In genomic region chr10:97625116-97625515, GRCm38 (mm10) we compare ENCODE assay signal across 22 mouse cellular contexts. TPM values are rescaled to one million over a fixed set of nuclear protein-coding genes. Genes with fewer than 3 reads are reported as not detected.
DNase-seq lines count a peak whose midpoint lies in the region; ATAC-seq lines count a peak whose summit lies in the region.
"Had no signal": no experiment of that assay in that cellular context is flagged by ENCODE, and none has a peak within 500 bp of the region (broad histone marks: within the 10 kb centered on the region; RNA-seq: fewer than 3 reads in every experiment).

No protein-coding gene starts in this region.

- no peak overlapping the region for H3K9ac ChIP-seq in embryonic facial prominence, embryonic 11.5 days (replicated peaks; ENCODE audit: low read length)
- H3K9ac ChIP-seq in limb, embryonic 15.5 days: no peak overlapping the region
- H3K9ac ChIP-seq in midbrain, embryonic 14.5 days (replicated peaks; ENCODE audit: low read length): no peak overlapping the region
- no peak overlapping the region for H3K9ac ChIP-seq in midbrain, embryonic 13.5 days (replicated peaks)

- H3K27ac ChIP-seq in embryonic facial prominence, embryonic 11.5 days (replicated peaks; ENCODE audit: low read depth, low read length): no peak overlapping the region
- H3K27ac ChIP-seq in embryonic facial prominence, embryonic 10.5 days (replicated peaks): no peak overlapping the region
- peak overlapping the region; percentile 82 for H3K27ac ChIP-seq in limb, embryonic 15.5 days
- no peak overlapping the region for H3K27ac ChIP-seq in midbrain, embryonic 14.5 days (replicated peaks; ENCODE audit: low read depth, low read length)
- H3K27ac ChIP-seq in midbrain, embryonic 13.5 days: no peak overlapping the region
- H3K27ac ChIP-seq: forebrain, embryonic 10.5 days had no signal

- no peak overlapping the region for H3K4me2 ChIP-seq in embryonic facial prominence, embryonic 11.5 days (ENCODE audit: low read depth, low read length)
- no peak overlapping the region for H3K4me2 ChIP-seq in limb, embryonic 15.5 days
- H3K4me2 ChIP-seq in midbrain, embryonic 14.5 days (ENCODE audit: low read length): no peak overlapping the region
- no peak overlapping the region for H3K4me2 ChIP-seq in midbrain, embryonic 13.5 days (replicated peaks)

- peak; percentile 66 for DNase-seq in embryonic facial prominence, embryonic 11.5 days (ENCODE audit: low spot score)
- DNase-seq in embryonic facial prominence, embryonic 10.5 days (ENCODE audit: low spot score): no peak
- DNase-seq in 3T3-L1 (ENCODE audit: low read depth, low spot score): peak; percentile 86
- DNase-seq in embryo, embryonic 11 days: peak; percentile 58
- no peak for DNase-seq in midbrain, embryonic 14.5 days
- DNase-seq in left cerebral cortex, adult 8-10 months (ENCODE audit: low spot score in 2 of 2): no peak
- DNase-seq: adrenal gland, postnatal 36 days; cerebellum, adult 2 months; gastrocnemius, postnatal 14 days; kidney, postnatal 10 days; lung, adult 18-20 months; right cerebral cortex, postnatal 25 days had no signal

- no peaks in the 10 kb centered on the region for H3K4me1 ChIP-seq in embryonic facial prominence, embryonic 11.5 days (ENCODE audit: control insufficient read depth, insufficient read depth, low read length)
- H3K4me1 ChIP-seq in embryonic facial prominence, embryonic 10.5 days: peaks cover 19% of the 10 kb centered on the region
- H3K4me1 ChIP-seq in limb, embryonic 15.5 days: 0 out of 2 replicates have a peak, but pooled peaks cover 2% of the 10 kb centered on the region
- H3K4me1 ChIP-seq in midbrain, embryonic 14.5 days (ENCODE audit: control insufficient read depth, insufficient read depth, low read length): no peaks in the 10 kb centered on the region
- H3K4me1 ChIP-seq in midbrain, embryonic 13.5 days (replicated peaks): no peaks in the 10 kb centered on the region
- H3K4me1 ChIP-seq: forebrain, embryonic 10.5 days had no signal

- ATAC-seq in embryonic facial prominence, embryonic 11.5 days (replicated peaks; ENCODE audit: insufficient number of reproducible peaks, low FRiP score, low TSS enrichment, low read depth): no peak
- ATAC-seq in limb, embryonic 15.5 days (ENCODE audit: insufficient number of reproducible peaks, low FRiP score, low TSS enrichment, low read depth): no peak
- no peak for ATAC-seq in midbrain, embryonic 14.5 days (ENCODE audit: low FRiP score, low TSS enrichment)
- no peak for ATAC-seq in midbrain, embryonic 13.5 days

- H3K9me3 ChIP-seq in embryonic facial prominence, embryonic 11.5 days (replicated peaks; ENCODE audit: control insufficient read depth, low read length): no peaks in the 10 kb centered on the region
- no peaks in the 10 kb centered on the region for H3K9me3 ChIP-seq in embryonic facial prominence, embryonic 10.5 days
- H3K9me3 ChIP-seq in limb, embryonic 15.5 days: no peaks in the 10 kb centered on the region
- no peaks in the 10 kb centered on the region for H3K9me3 ChIP-seq in midbrain, embryonic 14.5 days (ENCODE audit: control insufficient read depth, low read length)
- no peaks in the 10 kb centered on the region for H3K9me3 ChIP-seq in midbrain, embryonic 13.5 days
- H3K9me3 ChIP-seq: forebrain, embryonic 10.5 days had no signal

- WGBS in embryonic facial prominence, embryonic 11.5 days: 34% methylated on average over 4 of the region's 4 CpGs
- 44% methylated on average over 4 of the region's 4 CpGs for WGBS in embryonic facial prominence, embryonic 10.5 days
- WGBS in limb, embryonic 15.5 days: 33% methylated on average over 4 of the region's 4 CpGs
- WGBS in midbrain, embryonic 14.5 days: 81% methylated on average over 4 of the region's 4 CpGs
- 77% methylated on average over 4 of the region's 4 CpGs for WGBS in midbrain, embryonic 13.5 days

- H3K27me3 ChIP-seq in embryonic facial prominence, embryonic 11.5 days (ENCODE audit: control insufficient read depth, insufficient read depth, low read length): no peaks in the 10 kb centered on the region
- H3K27me3 ChIP-seq in embryonic facial prominence, embryonic 10.5 days (replicated peaks; ENCODE audit: low read depth, poor library complexity, severe bottlenecking): no peaks in the 10 kb centered on the region
- H3K27me3 ChIP-seq in limb, embryonic 15.5 days: no peaks in the 10 kb centered on the region
- no peaks in the 10 kb centered on the region for H3K27me3 ChIP-seq in midbrain, embryonic 14.5 days (ENCODE audit: control insufficient read depth, insufficient read depth, low read length)
- no peaks in the 10 kb centered on the region for H3K27me3 ChIP-seq in midbrain, embryonic 13.5 days

- no peaks in the 10 kb centered on the region for H3K36me3 ChIP-seq in embryonic facial prominence, embryonic 11.5 days (replicated peaks; ENCODE audit: control insufficient read depth, insufficient read depth, low read depth, low read length)
- no peaks in the 10 kb centered on the region for H3K36me3 ChIP-seq in embryonic facial prominence, embryonic 10.5 days (replicated peaks)
- H3K36me3 ChIP-seq in limb, embryonic 15.5 days: no peaks in the 10 kb centered on the region
- no peaks in the 10 kb centered on the region for H3K36me3 ChIP-seq in midbrain, embryonic 14.5 days (ENCODE audit: control insufficient read depth, insufficient read depth, low read length)
- no peaks in the 10 kb centered on the region for H3K36me3 ChIP-seq in midbrain, embryonic 13.5 days
- H3K36me3 ChIP-seq: forebrain, embryonic 10.5 days had no signal

- no peak overlapping the region for H3K4me3 ChIP-seq in embryonic facial prominence, embryonic 11.5 days (ENCODE audit: low read depth, low read length)
- no peak overlapping the region for H3K4me3 ChIP-seq in embryonic facial prominence, embryonic 10.5 days
- no peak overlapping the region for H3K4me3 ChIP-seq in limb, embryonic 15.5 days
- no peak overlapping the region for H3K4me3 ChIP-seq in midbrain, embryonic 14.5 days (replicated peaks; ENCODE audit: low read depth, low read length)
- no peak overlapping the region for H3K4me3 ChIP-seq in midbrain, embryonic 13.5 days (replicated peaks)
- H3K4me3 ChIP-seq: forebrain, embryonic 10.5 days had no signal

RNA-seq across cellular contexts. Expression of gene Kera, which starts 18.4 kb away (rescaled TPM):
- 1.3 and 3.2 TPM in 2 replicates for polyA plus RNA-seq in embryonic facial prominence, embryonic 11.5 days (2014; fragmentation: Nextera tagmentation; extraction: Ambion mirVana)
- 0.20 and 0.34 TPM in 2 replicates for polyA plus RNA-seq in embryonic facial prominence, embryonic 10.5 days (2016; fragmentation: Nextera tagmentation; extraction: Ambion mirVana)
- polyA plus RNA-seq in limb, embryonic 15.5 days (2015; fragmentation: Nextera tagmentation; extraction: Ambion mirVana): 192 and 198 TPM in 2 replicates
- 0.09 TPM in 1 of 2 replicates, not detected in the other for polyA plus RNA-seq in midbrain, embryonic 14.5 days (2014; fragmentation: Nextera tagmentation; extraction: Ambion mirVana)
- total RNA-seq in left cerebral cortex, adult 8-10 months (2022): not detected
- not detected in 2 replicates for polyA plus RNA-seq in midbrain, embryonic 13.5 days (2015; fragmentation: Nextera tagmentation; extraction: Ambion mirVana)
- total RNA-seq: adrenal gland, postnatal 36 days; heart, adult 8-10 months; liver, adult 2 months; megakaryocyte-erythroid progenitor cell, adult 5-6 weeks; monocyte, adult 5-6 weeks had no signal
- polyA plus RNA-seq: cerebellum, adult 2 months; cortical plate, adult 2 months; forebrain, embryonic 10.5 days; hindbrain, embryonic 11.5 days; liver, adult 2 months; neural tube, embryonic 14.5 days had no signal

RNA-seq across cellular contexts. Expression of gene Epyc, which starts 18.8 kb away (rescaled TPM):
- 2.0 and 2.1 TPM in 2 replicates for polyA plus RNA-seq in embryonic facial prominence, embryonic 11.5 days (2014; fragmentation: Nextera tagmentation; extraction: Ambion mirVana)
- 0.19 and 0.30 TPM in 2 replicates for polyA plus RNA-seq in embryonic facial prominence, embryonic 10.5 days (2016; fragmentation: Nextera tagmentation; extraction: Ambion mirVana)
- polyA plus RNA-seq in limb, embryonic 15.5 days (2015; fragmentation: Nextera tagmentation; extraction: Ambion mirVana): 53.5 and 55.8 TPM in 2 replicates
- 0.16 TPM in 1 of 2 replicates, not detected in the other for polyA plus RNA-seq in midbrain, embryonic 14.5 days (2014; fragmentation: Nextera tagmentation; extraction: Ambion mirVana)
- under 1 TPM in 1 of 4 experiments, not detected in 3; 0.22 TPM for total RNA-seq in left cerebral cortex, adult 8-10 months (2022)
- 0.30 and 0.63 TPM in 2 replicates for polyA plus RNA-seq in midbrain, embryonic 13.5 days (2015; fragmentation: Nextera tagmentation; extraction: Ambion mirVana)
- total RNA-seq: megakaryocyte-erythroid progenitor cell, adult 5-6 weeks; monocyte, adult 5-6 weeks had no signal
- polyA plus RNA-seq: liver, adult 2 months; neural tube, embryonic 14.5 days had no signal

Comparison
In these comparisons a context has a peak if more than half of its experiments do, and no peak if none do; other contexts are left out.
1. DNase-seq: peak in embryonic facial prominence, embryonic 11.5 days (single experiment), 3T3-L1 (single experiment) and embryo, embryonic 11 days (single experiment); none in embryonic facial prominence, embryonic 10.5 days (single experiment), midbrain, embryonic 14.5 days (single experiment) and left cerebral cortex, adult 8-10 months (0 of 2).
2. RNA of gene Kera, which starts 18.4 kb away (polyA plus RNA-seq): 192 to 198 TPM in limb, embryonic 15.5 days; 1.3 to 3.2 TPM in embryonic facial prominence, embryonic 11.5 days, 0.20 to 0.34 TPM in embryonic facial prominence, embryonic 10.5 days, 0.09 TPM in midbrain, embryonic 14.5 days and not detected in midbrain, embryonic 13.5 days; every median in the first group is over 10 times any median in the second.
3. RNA of gene Epyc, which starts 18.8 kb away (polyA plus RNA-seq): 53.5 to 55.8 TPM in limb, embryonic 15.5 days; 2.0 to 2.1 TPM in embryonic facial prominence, embryonic 11.5 days, 0.19 to 0.30 TPM in embryonic facial prominence, embryonic 10.5 days, 0.30 to 0.63 TPM in midbrain, embryonic 13.5 days and 0.16 TPM in midbrain, embryonic 14.5 days; every median in the first group is over 10 times any median in the second.